Mouse (Mus musculus) heart, embryonic 10.5 days (tissue): ENCODE measurements around the gene Spin4. TPM values are rescaled to one million over a fixed set of nuclear protein-coding genes. Genes with fewer than 3 reads are reported as not detected.

Experiments
- DNase-seq: peaks from one replicate; pipeline ENCODE4 v3.0.0-alpha.2; 2017; ENCODE audit warnings: low spot score
- H3K27ac ChIP-seq: fragments of 300-500 bp; sonication (generic); 2 replicates; pipeline ENCODE4 v1.5.1; 2016; ENCODE audit warnings: mild to moderate bottlenecking
- H3K27me3 ChIP-seq: fragments of 300-500 bp; sonication (generic); 2 replicates; pipeline ENCODE4 v1.6.1; 2016; ENCODE audit warnings: mild to moderate bottlenecking; ENCODE audit not compliant: poor library complexity, insufficient read depth, severe bottlenecking
- H3K36me3 ChIP-seq: fragments of 300-500 bp; sonication (generic); 2 replicates; pipeline ENCODE4 v1.6.1; 2016; ENCODE audit warnings: mild to moderate bottlenecking, moderate library complexity
- H3K4me1 ChIP-seq: fragments of 300-500 bp; sonication (generic); 2 replicates; pipeline ENCODE4 v1.6.1; 2016; ENCODE audit warnings: mild to moderate bottlenecking
- H3K4me3 ChIP-seq: fragments of 300-500 bp; sonication (generic); 2 replicates; pipeline ENCODE4 v1.5.1; 2016; ENCODE audit warnings: mild to moderate bottlenecking, moderate library complexity
- H3K9me3 ChIP-seq: fragments of 300-500 bp; sonication (generic); 2 replicates; pipeline ENCODE4 v1.6.1; 2016; ENCODE audit warnings: mild to moderate bottlenecking, moderate library complexity
- whole genome bisulfite sequencing: fragments of 180-500 bp; shearing (Covaris S2); methylation state at CpG from one replicate; pipeline ENCODE4 v1.1.7; 2016; 5-methylcytosine and 5-hydroxymethylcytosine counted together
- polyA plus RNA-seq: library from polyadenylated mRNA; unstranded; fragments of >200 nt; fragmentation: Nextera tagmentation; extraction: Ambion mirVana; gene quantifications from 2 replicates; pipeline ENCODE4 v1.2.1, GENCODE M21; 2016

Spin4 gene
- 5.0 and 5.3 TPM in 2 replicates for polyA plus RNA-seq

GRCm38 (mm10) chrX:95026361-95026892 is at the start of gene Spin4:
Spin4 (minus strand) TSS chrX:95026682.
- DNase-seq: peak; percentile 89
- Histone ChIP-seq H3K27ac (peak within 1 kb of the TSS; percentile 86), H3K27me3 (no peaks in the 10 kb centered on the region), H3K36me3 (no peaks in the 10 kb centered on the region), H3K9me3 (no peaks in the 10 kb centered on the region), H3K4me3 (peak within 1 kb of the TSS; percentile 63), H3K4me1 (no peaks in the 10 kb centered on the region)
- WGBS: 8% methylated on average over 30 of the region's 30 CpGs

- no peaks in the 10 kb centered on the region for H3K4me1 ChIP-seq
- 69% methylated on average over 5 of the region's 5 CpGs for WGBS
- H3K27ac ChIP-seq: no peak overlapping the region
- no peak for DNase-seq
- no peak overlapping the region for H3K4me3 ChIP-seq
- no peaks in the 10 kb centered on the region for H3K9me3 ChIP-seq
- H3K36me3 ChIP-seq: no peaks in the 10 kb centered on the region
- H3K27me3 ChIP-seq: no peaks in the 10 kb centered on the region
Observed at GRCm38 (mm10) chrX:95027907-95028306, 1.4 kb upstream of the Spin4 start.

GRCm38 (mm10) chrX:95025779-95026360 is 612 bp downstream of the Spin4 start:
- no peak for DNase-seq
- 18% methylated on average over 23 of the region's 23 CpGs for WGBS
- H3K4me3 ChIP-seq: peak overlapping the region; percentile 63
- H3K9me3 ChIP-seq: no peaks in the 10 kb centered on the region
- peak overlapping the region; percentile 86 for H3K27ac ChIP-seq
- no peaks in the 10 kb centered on the region for H3K4me1 ChIP-seq
- H3K27me3 ChIP-seq: no peaks in the 10 kb centered on the region
- no peaks in the 10 kb centered on the region for H3K36me3 ChIP-seq

- H3K27me3 ChIP-seq: no peaks in the 10 kb centered on the region
- no peak for DNase-seq
- no peaks in the 10 kb centered on the region for H3K4me1 ChIP-seq
- 20% methylated on average over 4 of the region's 4 CpGs for WGBS
- H3K27ac ChIP-seq: no peak overlapping the region
- H3K36me3 ChIP-seq: no peaks in the 10 kb centered on the region
- H3K4me3 ChIP-seq: no peak overlapping the region
- H3K9me3 ChIP-seq: no peaks in the 10 kb centered on the region
Observed at GRCm38 (mm10) chrX:95012033-95012432, 14.4 kb downstream of the Spin4 start.

- no peaks in the 10 kb centered on the region for H3K4me1 ChIP-seq
- no peaks in the 10 kb centered on the region; the same call in 1 of the 2 replicates for H3K27me3 ChIP-seq
- no peak for DNase-seq
- H3K27ac ChIP-seq: no peak overlapping the region
- H3K4me3 ChIP-seq: no peak overlapping the region
- WGBS: 86% methylated on average over 11 of the region's 11 CpGs
- H3K9me3 ChIP-seq: no peaks in the 10 kb centered on the region
- no peaks in the 10 kb centered on the region for H3K36me3 ChIP-seq
Observed at GRCm38 (mm10) chrX:94998845-94999244, 27.6 kb downstream of the Spin4 start.

- H3K27me3 ChIP-seq: peaks cover 14% of the 10 kb centered on the region; the same call in 1 of the 2 replicates
- no peak overlapping the region for H3K4me3 ChIP-seq
- H3K9me3 ChIP-seq: no peaks in the 10 kb centered on the region
- no peaks in the 10 kb centered on the region for H3K36me3 ChIP-seq
- DNase-seq: no peak
- H3K4me1 ChIP-seq: 0 out of 2 replicates have a peak, but pooled peaks cover 3% of the 10 kb centered on the region
- no peak overlapping the region for H3K27ac ChIP-seq
- 69% methylated on average over 3 of the region's 3 CpGs for WGBS
Observed at GRCm38 (mm10) chrX:94994113-94994512, 32.4 kb downstream of the Spin4 start.

GRCm38 (mm10) chrX:94990903-94991302 is 35.6 kb downstream of the Spin4 start:
- no peaks in the 10 kb centered on the region for H3K9me3 ChIP-seq
- 0 out of 2 replicates have a peak, but pooled peaks cover 3% of the 10 kb centered on the region for H3K4me1 ChIP-seq
- peak overlapping the region; percentile 85 for H3K27ac ChIP-seq
- peaks cover 16% of the 10 kb centered on the region; the same call in 1 of the 2 replicates for H3K27me3 ChIP-seq
- DNase-seq: no peak
- WGBS: 64% methylated on average over 2 of the region's 2 CpGs
- no peaks in the 10 kb centered on the region for H3K36me3 ChIP-seq
- peak overlapping the region; percentile 55; the same call in 1 of the 2 replicates for H3K4me3 ChIP-seq

- Histone ChIP-seq H3K27ac (peak overlapping the region; percentile 85), H3K4me3 (peak overlapping the region; percentile 55), H3K4me1 (0 out of 2 replicates have a peak, but pooled peaks cover 3% of the 10 kb centered on the region), H3K9me3 (no peaks in the 10 kb centered on the region), H3K36me3 (no peaks in the 10 kb centered on the region), H3K27me3 (peaks cover 23% of the 10 kb centered on the region; the same call in 1 of the 2 replicates)
- 18% methylated on average over 29 of the region's 29 CpGs for WGBS
- DNase-seq: no peak
Observed at GRCm38 (mm10) chrX:94990080-94990825, 36.2 kb downstream of the Spin4 start.

Other genes starting within 250 kb of the Spin4 start
- gene Arhgef9, start 170.2 kb upstream of the Spin4 start, polyA plus RNA-seq: 7.4 and 11.0 TPM in 2 replicates